Mouse (Mus musculus) cortical plate, adult 2 months (tissue): ENCODE results near the gene Ddx1.

Source experiments
- CTCF ChIP-seq: fragments of 200-500 bp; IDR thresholded peaks from 2 replicates; pipeline ENCODE4 v1.5.1; 2011; ENCODE audit warnings: mild to moderate bottlenecking, control low read depth, low read length; ENCODE audit not compliant: insufficient read depth; ENCODE audit errors: extremely low read depth
- POLR2A ChIP-seq: fragments of 200-500 bp; IDR thresholded peaks from 2 replicates; pipeline ENCODE4 v1.6.1; 2011; ENCODE audit warnings: mild to moderate bottlenecking, low read length, control low read depth; ENCODE audit not compliant: insufficient read depth; ENCODE audit errors: extremely low read depth

DNA sequence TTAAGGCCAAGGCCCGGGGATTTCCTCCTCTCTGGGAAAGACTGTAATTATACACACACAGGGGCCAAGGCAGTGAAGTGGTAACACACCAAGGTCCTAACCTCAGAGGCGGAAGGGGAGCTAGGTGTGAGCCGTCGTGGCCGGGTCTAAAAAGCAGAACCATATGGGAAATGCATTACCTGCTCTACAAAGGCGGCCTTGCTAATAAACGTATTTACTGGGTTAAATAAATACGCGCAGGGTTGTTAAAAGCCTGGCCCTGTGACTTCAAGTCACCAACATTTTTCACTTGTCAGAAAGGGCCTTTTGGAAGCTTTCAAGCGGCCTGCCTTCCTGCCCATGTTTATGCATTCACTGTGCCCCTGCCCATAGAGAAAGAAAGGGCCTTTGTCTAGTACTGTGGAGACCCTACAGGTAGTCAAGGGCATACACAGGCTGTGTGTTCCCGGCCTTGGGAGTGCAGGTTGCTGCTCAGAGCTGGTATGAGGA, 64.1 kb downstream of the Ddx1 start:
- TF ChIP-seq CTCF = no peak
- no peak for TF ChIP-seq POLR2A
